Mouse (Mus musculus) adipose tissue, adult 10 weeks (tissue): ENCODE measurements around the gene Nrl. TPM values are rescaled to one million over a fixed set of nuclear protein-coding genes. Genes with fewer than 3 reads are reported as not detected.

ENCODE experiments used
- polyA plus RNA-seq: library from polyadenylated mRNA; stranded (reverse); fragments of 350-450 nt; fragmentation: Illumina TruSeq; extraction: RNeasy Lipid Tissue Mini Kit (QIAGEN cat#74804); gene quantifications from one replicate; pipeline ENCODE4 v1.2.3, GENCODE M21; 2014; ENCODE audit warnings: low read depth, low replicate concordance

The Nrl gene
- not detected for polyA plus RNA-seq

DNA sequence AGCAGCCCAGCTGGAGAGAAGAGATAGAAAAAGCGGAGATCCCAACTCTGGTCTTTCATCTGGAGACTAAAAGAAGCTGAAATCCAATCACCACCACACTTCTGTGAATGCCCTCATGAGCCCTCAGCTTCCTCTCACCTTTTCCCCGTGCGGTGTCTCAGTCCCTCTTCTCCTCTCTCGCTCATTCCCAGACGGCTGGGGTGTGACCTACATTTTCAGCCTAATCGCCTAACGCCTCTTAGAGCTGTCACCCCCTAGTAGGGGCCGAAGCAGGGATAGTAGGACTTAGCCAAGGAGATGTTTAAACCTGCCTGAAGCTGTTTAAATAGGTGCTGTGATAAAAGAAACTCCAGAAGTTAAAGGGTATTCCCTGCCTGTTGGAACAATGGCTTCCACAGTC lies at the start of gene Nrl:
Gene Nrl, minus strand, starts transcription at position 197 of the 400 bp plus-strand sequence.

GRCm38 (mm10) chr14:55560202-55561073 lies 35.7 kb upstream of the Nrl start, which contains the start of gene A730061H03Rik:
A730061H03Rik (minus strand) TSS chr14:55560406.

GRCm38 (mm10) chr14:55559799-55560201 lies 35.0 kb upstream of the Nrl start, which contains the start of gene Dcaf11:
Dcaf11 (plus strand) TSS chr14:55560006.

GRCm38 (mm10) chr14:55540067-55540786 lies 15.4 kb upstream of the Nrl start, which contains the start of gene Pck2:
Pck2 (plus strand) TSS chr14:55540266.

DNA sequence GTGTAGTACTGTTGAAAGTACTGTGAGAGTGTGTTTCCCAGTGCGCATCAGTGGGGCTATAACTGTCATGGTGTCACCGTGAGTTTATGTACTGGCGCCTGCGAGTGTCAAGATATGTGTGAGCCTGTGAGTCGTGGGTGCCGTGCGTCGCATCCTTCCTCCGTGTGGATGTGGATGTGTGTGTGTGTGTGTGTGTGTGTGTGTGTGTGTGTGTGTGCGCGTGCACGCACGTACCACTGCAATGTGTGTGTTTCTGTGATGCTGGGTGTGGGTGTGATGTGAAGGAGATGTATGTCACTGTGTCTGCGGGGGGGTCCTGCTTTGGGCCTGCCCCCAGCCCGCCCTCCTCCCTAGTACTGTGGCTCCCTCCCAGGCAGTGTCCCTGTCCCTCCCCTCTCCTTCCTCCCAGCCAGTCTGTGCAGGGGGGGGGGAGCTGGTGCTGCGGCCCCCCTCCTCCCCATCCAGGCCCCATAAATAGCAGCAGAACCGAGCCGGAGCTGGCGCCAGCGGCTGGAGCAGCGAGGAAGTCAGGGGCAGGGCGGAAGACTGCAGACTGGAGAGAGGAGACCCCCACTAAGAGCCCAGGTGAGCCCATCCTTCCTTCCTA lies 14.6 kb downstream of the Nrl start, which contains the start of gene Cpne6:
Gene Cpne6, plus strand, starts transcription at position 321 of the 607 bp plus-strand sequence.

GRCm38 (mm10) chr14:55490361-55491201 lies 34.2 kb downstream of the Nrl start, which contains the start of gene Carmil3:
Carmil3 (plus strand) TSS chr14:55490651.

DNA sequence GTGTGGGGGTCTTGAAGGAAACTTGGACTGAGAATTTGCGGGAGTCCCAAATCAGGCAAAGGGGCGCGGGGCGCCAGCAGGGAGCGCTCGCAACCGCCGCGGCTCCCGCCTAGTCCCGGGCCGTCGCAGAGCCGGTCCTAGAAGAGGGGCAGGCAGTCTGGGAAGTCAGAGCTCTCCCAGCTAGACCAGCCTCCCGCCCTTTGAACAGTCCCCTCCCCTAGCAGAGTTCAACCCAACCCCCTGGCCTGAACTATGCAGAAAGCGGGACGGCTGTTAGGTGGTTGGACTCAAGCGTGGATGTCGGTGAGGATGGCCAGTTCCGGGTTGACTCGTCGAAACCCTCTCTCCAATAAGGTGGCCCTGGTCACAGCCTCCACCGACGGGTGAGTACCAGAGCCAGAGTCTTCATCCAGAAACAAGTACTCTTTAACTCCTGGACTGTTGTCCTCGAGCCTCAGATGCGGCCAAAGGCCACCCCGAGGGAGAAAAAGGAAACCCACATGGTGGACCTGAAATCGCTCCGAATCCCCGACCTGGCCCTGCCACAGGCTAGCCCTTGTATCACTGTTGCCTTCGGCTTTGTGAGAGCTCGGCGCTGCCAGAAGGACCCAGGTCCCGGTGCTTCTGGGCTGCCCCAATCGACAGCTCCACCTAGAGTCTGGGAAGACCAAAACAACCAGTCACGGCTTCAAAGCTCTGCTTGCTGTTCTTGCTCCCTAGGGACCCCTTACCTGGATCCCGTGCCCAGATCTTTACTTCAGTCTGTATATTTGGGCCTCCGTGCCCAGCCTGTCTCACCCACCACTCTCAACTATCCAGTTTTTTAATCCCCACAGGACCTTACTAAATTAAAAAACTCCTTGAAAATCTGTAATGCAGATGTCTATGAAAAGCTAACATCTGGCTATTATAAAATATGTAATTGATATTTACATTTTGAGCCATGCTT lies 45.9 kb downstream of the Nrl start, which contains the start of gene Dhrs4:
Gene Dhrs4, plus strand, starts transcription at position 108 of the 949 bp plus-strand sequence.

Other genes with a start within 250 kb of the Nrl start
- 82.3 TPM for gene Dhrs4, start 46.2 kb downstream of the Nrl start, polyA plus RNA-seq
- gene Carmil3, start 34.3 kb downstream of the Nrl start, polyA plus RNA-seq: 0.93 TPM
- gene Cpne6, start 14.5 kb downstream of the Nrl start, polyA plus RNA-seq: not detected
- 33.9 TPM for gene Pck2, start 15.3 kb upstream of the Nrl start, polyA plus RNA-seq
- 139 TPM for gene Dcaf11, start 35.0 kb upstream of the Nrl start, polyA plus RNA-seq
- 1.9 TPM for gene A730061H03Rik, start 35.4 kb upstream of the Nrl start, polyA plus RNA-seq
- 0.46 TPM for gene Fitm1, start 50.6 kb upstream of the Nrl start, polyA plus RNA-seq
- gene Psme1, start 53.1 kb upstream of the Nrl start, polyA plus RNA-seq: 110 TPM
- gene Emc9, start 60.3 kb upstream of the Nrl start, polyA plus RNA-seq: 40.1 TPM
- 153 TPM for gene Psme2, start 66.1 kb upstream of the Nrl start, polyA plus RNA-seq
- gene Rnf31, start 66.7 kb upstream of the Nrl start, polyA plus RNA-seq: 20.2 TPM
- gene Irf9, start 78.6 kb upstream of the Nrl start, polyA plus RNA-seq: 46.8 TPM
- 25.8 TPM for gene Rec8, start 93.1 kb upstream of the Nrl start, polyA plus RNA-seq
- gene Ipo4, start 111.0 kb upstream of the Nrl start, polyA plus RNA-seq: 45.8 TPM
- gene Gm49378, start 112.9 kb upstream of the Nrl start, polyA plus RNA-seq: 0.86 TPM
- 96.9 TPM for gene Tm9sf1, start 118.8 kb upstream of the Nrl start, polyA plus RNA-seq
- gene Tssk4, start 125.2 kb upstream of the Nrl start, polyA plus RNA-seq: 5.4 TPM
- gene Mdp1, start 135.5 kb upstream of the Nrl start, polyA plus RNA-seq: 46.3 TPM
- 25.4 TPM for gene Gmpr2, start 147.0 kb upstream of the Nrl start, polyA plus RNA-seq
- gene Nedd8, start 147.1 kb upstream of the Nrl start, polyA plus RNA-seq: 186 TPM
- gene Tinf2, start 156.8 kb upstream of the Nrl start, polyA plus RNA-seq: 14.4 TPM
- 2.5 TPM for gene Tgm1, start 188.9 kb upstream of the Nrl start, polyA plus RNA-seq
- 28.8 TPM for gene Rabggta, start 197.3 kb upstream of the Nrl start, polyA plus RNA-seq
- 77.8 TPM for gene Dhrs1, start 220.7 kb upstream of the Nrl start, polyA plus RNA-seq
- gene Nop9, start 220.7 kb upstream of the Nrl start, polyA plus RNA-seq: 15.5 TPM
- 5.3 TPM for gene Cideb, start 233.5 kb upstream of the Nrl start, polyA plus RNA-seq
- 0.77 TPM for gene Ltb4r2, start 236.4 kb upstream of the Nrl start, polyA plus RNA-seq
- gene Ltb4r1, start 241.0 kb upstream of the Nrl start, polyA plus RNA-seq: 2.9 TPM